Mouse (Mus musculus): Measurements from ENCODE around the gene Slc7a4.
"Not testable (repeated sequence)": the region's sequence is repeated elsewhere in the genome, so short reads cannot be mapped to it uniquely, and the experiment has no call there.

The Slc7a4 gene

GRCm38 (mm10) chr16:17561751-17562208 is 21.2 kb downstream of the Slc7a4 start, which contains the start of gene P2rx6:
P2rx6 (plus strand) TSS chr16:17561885.
- DNase-seq (ENCODE audit: low spot score in 2 of 2): peak; percentile 67 to 69

- DNase-seq (ENCODE audit: low spot score in 2 of 2): peak; percentile 70 to 74
Measured at GRCm38 (mm10) chr16:17561128-17561750, 21.8 kb downstream of the Slc7a4 start, which contains the start of gene Lrrc74b. Lrrc74b (minus strand) TSS chr16:17561247.

GRCm38 (mm10) chr16:17559396-17560027 is 23.5 kb downstream of the Slc7a4 start:
- DNase-seq (ENCODE audit: low spot score in 2 of 2): no peak

- no peak for DNase-seq (ENCODE audit: low spot score in 2 of 2)
Measured at GRCm38 (mm10) chr16:17558811-17559210, 24.2 kb downstream of the Slc7a4 start.

- DNase-seq (ENCODE audit: low spot score in 2 of 2): peak; percentile 34 to 72
Measured at GRCm38 (mm10) chr16:17557947-17558480, 25.0 kb downstream of the Slc7a4 start.

GRCm38 (mm10) chr16:17556907-17557306 is 26.1 kb downstream of the Slc7a4 start:
- no peak for DNase-seq (ENCODE audit: low spot score in 2 of 2)

GRCm38 (mm10) chr16:17556180-17556579 is 26.8 kb downstream of the Slc7a4 start:
- DNase-seq (ENCODE audit: low spot score in 2 of 2): no peak

GRCm38 (mm10) chr16:17554702-17555101 is 28.3 kb downstream of the Slc7a4 start:
- not testable (repeated sequence) for DNase-seq (ENCODE audit: low spot score in 2 of 2)

GRCm38 (mm10) chr16:17553910-17554685 is 28.9 kb downstream of the Slc7a4 start:
- DNase-seq (ENCODE audit: low spot score in 2 of 2): peak; percentile 19 to 31

- no peak for DNase-seq (ENCODE audit: low spot score in 2 of 2)
Measured at GRCm38 (mm10) chr16:17552837-17553236, 30.2 kb downstream of the Slc7a4 start.

GRCm38 (mm10) chr16:17542632-17543031 is 40.4 kb downstream of the Slc7a4 start:
- no peak for DNase-seq (ENCODE audit: low spot score in 2 of 2)

- DNase-seq (ENCODE audit: low spot score in 2 of 2): no peak
Measured at GRCm38 (mm10) chr16:17536584-17536983, 46.4 kb downstream of the Slc7a4 start.

GRCm38 (mm10) chr16:17532676-17533329 is 50.2 kb downstream of the Slc7a4 start:
- DNase-seq (ENCODE audit: low spot score in 2 of 2): no peak

GRCm38 (mm10) chr16:17532271-17532670 is 50.7 kb downstream of the Slc7a4 start:
- DNase-seq (ENCODE audit: low spot score in 2 of 2): no peak

GRCm38 (mm10) chr16:17530640-17531288 is 52.2 kb downstream of the Slc7a4 start, which contains the start of gene Thap7:
Thap7 (minus strand) TSS chr16:17531136.
- peak; percentile 93 to 95 for DNase-seq (ENCODE audit: low spot score in 2 of 2)

- no peak for DNase-seq (ENCODE audit: low spot score in 2 of 2)
Measured at GRCm38 (mm10) chr16:17529981-17530586, 52.9 kb downstream of the Slc7a4 start.

GRCm38 (mm10) chr16:17528276-17528675 is 54.7 kb downstream of the Slc7a4 start:
- no peak for DNase-seq (ENCODE audit: low spot score in 2 of 2)

GRCm38 (mm10) chr16:17527606-17528005 is 55.4 kb downstream of the Slc7a4 start:
- DNase-seq (ENCODE audit: low spot score in 2 of 2): no peak

GRCm38 (mm10) chr16:17526223-17526622 is 56.8 kb downstream of the Slc7a4 start:
- no peak for DNase-seq (ENCODE audit: low spot score in 2 of 2)

GRCm38 (mm10) chr16:17525524-17525923 is 57.5 kb downstream of the Slc7a4 start:
- DNase-seq (ENCODE audit: low spot score in 2 of 2): no peak

GRCm38 (mm10) chr16:17524156-17524555 is 58.9 kb downstream of the Slc7a4 start:
- no peak for DNase-seq (ENCODE audit: low spot score in 2 of 2)

All from heart, adult 9 months (tissue).